Mouse (Mus musculus): ENCODE results near the gene Rptor.

DNA sequence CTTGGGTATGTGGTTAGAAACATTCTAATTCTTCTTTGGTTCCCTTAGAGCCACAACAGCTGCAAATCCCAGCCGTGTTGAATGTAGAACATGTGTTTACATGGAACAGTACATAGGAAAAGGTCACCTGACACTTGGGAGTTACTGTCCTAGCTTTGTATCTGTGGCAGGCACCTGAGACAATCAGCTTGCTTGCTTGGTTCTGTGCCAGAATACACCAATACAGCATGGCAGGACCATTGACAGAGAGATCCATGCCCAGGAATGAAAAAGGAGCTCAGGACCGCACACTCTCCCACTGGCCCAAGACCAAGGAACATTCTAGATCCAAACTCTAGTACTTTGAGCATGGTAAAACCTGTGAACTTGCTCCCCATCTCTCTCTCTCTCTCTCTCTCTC lies 132.4 kb downstream of the Rptor start:
- TF ChIP-seq CTCF (IDR thresholded peaks at IDR 0.05; ENCODE audit: insufficient read depth, low read length) = no peak
- TF ChIP-seq POLR2A (IDR thresholded peaks at IDR 0.05; ENCODE audit: borderline replicate concordance, extremely low read depth, low read depth, low read length) = no peak
